Mouse (Mus musculus): Measurements from ENCODE around the gene Ugt1a6b. TPM values are rescaled to one million over a fixed set of nuclear protein-coding genes. Genes with fewer than 3 reads are reported as not detected.
"Not testable (repeated sequence)": the region's sequence is repeated elsewhere in the genome, so short reads cannot be mapped to it uniquely, and the experiment has no call there.

Gene Ugt1a6b
- polyA plus RNA-seq, 1 experiment from 2014 or later: 0.70 TPM

DNA sequence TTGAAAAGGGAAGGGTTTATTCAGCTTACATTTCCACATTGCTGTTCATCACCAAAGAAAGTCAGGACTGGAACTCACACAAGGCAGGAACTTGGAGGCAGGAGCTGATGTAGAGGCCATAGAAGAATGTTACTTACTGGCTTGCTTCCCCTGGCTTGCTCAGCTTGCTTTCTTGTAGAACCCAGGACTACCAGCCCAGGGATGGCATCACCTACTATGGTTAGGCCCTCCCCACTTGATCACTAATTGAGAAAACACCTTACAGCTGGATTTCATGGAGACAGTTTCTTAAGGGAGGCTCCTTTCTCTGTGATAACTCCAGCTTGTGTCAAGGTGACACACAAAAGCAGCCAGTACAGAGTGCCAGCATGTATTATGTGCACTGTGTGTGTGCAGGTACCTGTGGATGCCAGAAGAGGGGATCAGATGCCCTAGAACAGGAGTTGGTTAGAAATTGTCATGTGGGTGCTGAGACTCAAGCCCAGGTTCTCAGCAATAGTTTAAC is 120.0 kb downstream of the Ugt1a6b start:
- not testable (repeated sequence) for H3K4me1 ChIP-seq; ATAC-seq (replicated peaks); H3K36me3 ChIP-seq (replicated peaks); H3K4me3 ChIP-seq; H3K27ac ChIP-seq; H3K4me2 ChIP-seq; H3K27me3 ChIP-seq (replicated peaks); H3K9ac ChIP-seq
- H3K9me3 ChIP-seq: peaks cover 33% of the 10 kb centered on the region

- H3K4me3 ChIP-seq: no peak overlapping the region
- no peaks in the 10 kb centered on the region for H3K4me1 ChIP-seq
- no peak overlapping the region for H3K4me2 ChIP-seq
- H3K9ac ChIP-seq: no peak overlapping the region
- peaks cover 38% of the 10 kb centered on the region for H3K9me3 ChIP-seq
- ATAC-seq (replicated peaks): no peak
- no peak overlapping the region for H3K27ac ChIP-seq
- 49% methylated on average over 1 of the region's 1 CpGs for WGBS
- no peaks in the 10 kb centered on the region for H3K27me3 ChIP-seq (replicated peaks)
- no peaks in the 10 kb centered on the region for H3K36me3 ChIP-seq (replicated peaks)
Measured at GRCm38 (mm10) chr1:88223591-88223990, 120.5 kb downstream of the Ugt1a6b start.

DNA sequence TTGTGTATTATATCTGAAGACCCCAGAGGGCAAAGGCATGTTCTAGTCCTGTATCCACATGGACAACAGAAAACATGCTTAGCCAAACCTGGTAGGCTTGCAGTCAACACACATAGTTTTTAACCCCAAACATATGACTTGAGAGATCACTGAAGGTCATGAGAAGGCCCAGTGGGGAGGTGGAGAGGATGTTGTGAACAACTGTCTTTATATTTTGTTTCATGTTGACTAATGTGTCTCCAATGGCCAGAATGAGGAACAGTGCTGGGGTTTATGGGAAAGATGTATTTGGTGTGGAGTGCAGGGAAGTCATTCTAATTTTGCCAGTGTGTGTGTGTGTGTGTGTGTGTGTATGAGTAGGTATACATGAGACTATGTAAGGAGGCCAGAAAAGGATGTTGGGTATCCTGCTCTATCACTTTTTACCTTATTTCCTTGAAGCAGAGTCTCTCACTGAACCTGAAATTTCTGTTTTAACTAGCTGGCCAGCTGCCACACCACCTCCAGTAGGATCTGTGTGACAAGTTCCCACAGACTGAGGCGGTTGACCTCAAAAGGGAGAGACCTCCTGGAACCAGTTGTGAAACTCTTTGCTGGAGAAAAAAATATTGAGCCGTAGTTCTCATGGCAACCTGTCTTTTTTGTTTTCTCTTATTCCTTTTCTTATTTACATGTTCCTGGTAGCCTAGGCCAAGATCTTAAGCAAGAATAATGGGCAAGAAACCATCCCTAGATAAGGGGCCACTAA is 121.2 kb downstream of the Ugt1a6b start:
- Histone ChIP-seq H3K27ac (no peak overlapping the region), H3K9me3 (peaks cover 44% of the 10 kb centered on the region), H3K4me1 (no peaks in the 10 kb centered on the region), H3K4me3 (no peak overlapping the region), H3K4me2 (no peak overlapping the region), H3K27me3 (replicated peaks) (no peaks in the 10 kb centered on the region), H3K36me3 (replicated peaks) (no peaks in the 10 kb centered on the region), H3K9ac (no peak overlapping the region)
- 76% methylated on average over 2 of the region's 2 CpGs for WGBS
- no peak for ATAC-seq (replicated peaks)

DNA sequence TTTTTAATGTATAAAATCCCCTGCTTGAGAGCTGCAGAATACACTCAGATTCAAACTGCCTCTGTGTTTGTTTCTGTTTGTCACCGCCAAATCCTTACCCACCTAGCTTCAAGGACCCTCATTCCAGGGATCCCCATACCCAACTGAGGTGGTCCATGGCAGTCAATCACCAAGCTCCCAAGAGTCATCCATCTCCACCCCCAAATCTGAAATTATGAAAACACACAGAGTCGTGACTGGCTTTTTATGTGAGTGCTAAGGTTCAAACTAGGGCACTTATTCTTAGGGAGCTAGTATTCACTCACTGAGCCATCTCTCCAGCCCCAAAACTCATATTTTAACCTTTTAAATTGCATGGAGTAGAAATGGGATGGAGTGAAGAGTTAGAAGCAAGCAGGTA is 122.2 kb downstream of the Ugt1a6b start:
- 42% methylated on average over 2 of the region's 2 CpGs for WGBS
- H3K4me1 ChIP-seq; H3K27ac ChIP-seq; H3K4me3 ChIP-seq; H3K36me3 ChIP-seq (replicated peaks); H3K4me2 ChIP-seq; ATAC-seq (replicated peaks); H3K27me3 ChIP-seq (replicated peaks); H3K9ac ChIP-seq: not testable (repeated sequence)
- H3K9me3 ChIP-seq: peaks cover 55% of the 10 kb centered on the region

GRCm38 (mm10) chr1:88225741-88226140 is 122.7 kb downstream of the Ugt1a6b start:
- no peak overlapping the region for H3K9ac ChIP-seq
- peaks cover 59% of the 10 kb centered on the region for H3K9me3 ChIP-seq
- no peaks in the 10 kb centered on the region for H3K36me3 ChIP-seq (replicated peaks)
- no peaks in the 10 kb centered on the region for H3K4me1 ChIP-seq
- no peak overlapping the region for H3K27ac ChIP-seq
- no peak overlapping the region for H3K4me2 ChIP-seq
- no peak for ATAC-seq (replicated peaks)
- no peak overlapping the region for H3K4me3 ChIP-seq
- no peaks in the 10 kb centered on the region for H3K27me3 ChIP-seq (replicated peaks)

- Histone ChIP-seq H3K4me1 (no peaks in the 10 kb centered on the region), H3K27ac (no peak within 1 kb of the TSS), H3K27me3 (replicated peaks) (no peaks in the 10 kb centered on the region), H3K9ac (no peak within 1 kb of the TSS), H3K36me3 (replicated peaks) (no peaks in the 10 kb centered on the region), H3K4me3 (no peak within 1 kb of the TSS), H3K4me2 (no peak within 1 kb of the TSS), H3K9me3 (peaks cover 69% of the 10 kb centered on the region)
- no peak for ATAC-seq (replicated peaks)
- 54% methylated on average over 5 of the region's 5 CpGs for WGBS
Measured at GRCm38 (mm10) chr1:88226670-88227379, 123.8 kb downstream of the Ugt1a6b start, which contains the start of gene Mroh2a. Gene Mroh2a (plus strand): TSS chr1:88226986.

GRCm38 (mm10) chr1:88227482-88227881 is 124.4 kb downstream of the Ugt1a6b start:
- Histone ChIP-seq H3K9me3 (peaks cover 72% of the 10 kb centered on the region), H3K27ac (no peak overlapping the region), H3K36me3 (replicated peaks) (no peaks in the 10 kb centered on the region), H3K9ac (no peak overlapping the region), H3K4me3 (no peak overlapping the region), H3K27me3 (replicated peaks) (no peaks in the 10 kb centered on the region), H3K4me2 (no peak overlapping the region), H3K4me1 (no peaks in the 10 kb centered on the region)
- no peak for ATAC-seq (replicated peaks)
- WGBS: 58% methylated on average over 2 of the region's 2 CpGs

- H3K9ac ChIP-seq: no peak overlapping the region
- H3K27ac ChIP-seq: no peak overlapping the region
- peaks cover 78% of the 10 kb centered on the region for H3K9me3 ChIP-seq
- H3K4me2 ChIP-seq: no peak overlapping the region
- no peaks in the 10 kb centered on the region for H3K36me3 ChIP-seq (replicated peaks)
- no peak for ATAC-seq (replicated peaks)
- WGBS: 71% methylated on average over 7 of the region's 7 CpGs
- H3K4me3 ChIP-seq: no peak overlapping the region
- no peaks in the 10 kb centered on the region for H3K4me1 ChIP-seq
- H3K27me3 ChIP-seq (replicated peaks): no peaks in the 10 kb centered on the region
Measured at GRCm38 (mm10) chr1:88228121-88228520, 125.1 kb downstream of the Ugt1a6b start.

DNA sequence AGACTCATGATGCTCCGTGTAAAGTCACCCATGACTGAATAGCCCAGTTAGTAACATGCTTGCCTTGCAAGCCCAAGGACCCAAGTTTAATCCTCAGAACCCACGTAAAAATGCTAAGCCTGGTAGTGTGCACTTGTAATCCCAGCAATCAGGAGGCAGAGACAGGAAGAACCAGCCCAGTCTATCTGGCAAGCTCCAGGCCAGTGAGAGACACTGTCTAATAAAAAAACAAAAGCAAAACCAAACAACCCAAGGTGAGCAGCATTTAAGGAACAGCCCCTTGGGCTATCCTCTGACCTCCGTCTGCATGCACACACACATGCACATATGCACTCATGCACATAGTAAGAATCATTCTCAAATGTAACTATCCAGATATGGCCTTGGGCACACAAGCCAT is 126.5 kb downstream of the Ugt1a6b start:
- no peak for ATAC-seq (replicated peaks)
- WGBS: 79% methylated on average over 3 of the region's 3 CpGs
- no peaks in the 10 kb centered on the region for H3K27me3 ChIP-seq (replicated peaks)
- no peak overlapping the region for H3K9ac ChIP-seq
- no peaks in the 10 kb centered on the region for H3K4me1 ChIP-seq
- no peak overlapping the region for H3K4me3 ChIP-seq
- no peak overlapping the region for H3K27ac ChIP-seq
- H3K4me2 ChIP-seq: no peak overlapping the region
- peaks cover 91% of the 10 kb centered on the region for H3K9me3 ChIP-seq
- no peaks in the 10 kb centered on the region for H3K36me3 ChIP-seq (replicated peaks)

- WGBS: 84% methylated on average over 5 of the region's 5 CpGs
- Histone ChIP-seq H3K4me2 (no peak overlapping the region), H3K36me3 (replicated peaks) (no peaks in the 10 kb centered on the region), H3K27me3 (replicated peaks) (no peaks in the 10 kb centered on the region), H3K4me3 (no peak overlapping the region), H3K27ac (no peak overlapping the region), H3K9ac (no peak overlapping the region), H3K9me3 (peaks cover 95% of the 10 kb centered on the region), H3K4me1 (no peaks in the 10 kb centered on the region)
- 0 out of 2 replicates have a peak, but pooled peaks have one; percentile 12 for ATAC-seq (replicated peaks)
Measured at GRCm38 (mm10) chr1:88229986-88230385, 126.9 kb downstream of the Ugt1a6b start.

- ATAC-seq (replicated peaks): no peak
- no peaks in the 10 kb centered on the region for H3K4me1 ChIP-seq
- H3K4me2 ChIP-seq: no peak overlapping the region
- H3K27me3 ChIP-seq (replicated peaks): no peaks in the 10 kb centered on the region
- no peak overlapping the region for H3K4me3 ChIP-seq
- peaks cover 98% of the 10 kb centered on the region for H3K9me3 ChIP-seq
- H3K27ac ChIP-seq: no peak overlapping the region
- H3K9ac ChIP-seq: no peak overlapping the region
- 74% methylated on average over 7 of the region's 7 CpGs for WGBS
- no peaks in the 10 kb centered on the region for H3K36me3 ChIP-seq (replicated peaks)
Measured at GRCm38 (mm10) chr1:88230421-88230820, 127.4 kb downstream of the Ugt1a6b start.

DNA sequence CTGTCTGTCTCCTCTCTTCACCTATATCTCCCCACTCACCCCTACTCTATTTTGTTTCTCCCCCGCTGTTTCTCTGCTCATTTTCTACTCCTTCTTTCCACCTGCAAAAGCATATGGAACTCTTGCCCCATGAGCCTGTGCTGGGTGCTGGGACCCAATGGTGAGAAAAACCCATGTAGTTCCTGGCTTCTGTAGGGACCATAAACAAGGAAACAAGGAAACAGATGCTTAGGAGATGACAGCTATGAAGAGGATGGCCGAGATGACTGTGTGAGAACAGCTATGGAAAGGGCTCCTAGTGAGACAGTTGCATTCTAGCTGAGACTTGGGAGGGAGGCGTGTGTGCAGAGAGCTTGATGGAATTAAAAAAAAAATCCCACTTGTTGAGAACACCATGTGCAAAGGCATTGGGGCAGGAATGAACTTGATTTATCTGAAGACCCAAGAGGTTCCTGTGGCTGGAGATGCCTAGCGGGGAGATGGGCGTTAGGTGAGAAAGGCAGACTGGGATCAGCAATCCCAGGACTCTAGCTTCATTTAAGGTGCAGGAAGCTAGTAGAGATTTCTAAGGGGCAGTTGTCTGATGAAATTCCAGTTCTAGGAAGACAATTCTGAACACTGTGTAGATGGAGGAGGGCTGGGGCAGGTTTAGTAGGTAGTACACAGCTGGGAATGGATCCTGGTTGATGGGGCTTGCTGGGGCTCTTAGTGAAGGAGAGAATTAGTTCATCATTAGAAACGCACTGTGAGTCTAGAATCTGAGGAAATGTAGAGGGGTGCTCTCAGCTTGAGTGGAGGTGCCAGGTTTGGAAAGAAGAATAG is 128.1 kb downstream of the Ugt1a6b start:
- H3K4me3 ChIP-seq: no peak overlapping the region
- H3K27me3 ChIP-seq (replicated peaks): no peaks in the 10 kb centered on the region
- no peak overlapping the region for H3K9ac ChIP-seq
- H3K36me3 ChIP-seq (replicated peaks): no peaks in the 10 kb centered on the region
- WGBS: 75% methylated on average over 6 of the region's 6 CpGs
- H3K4me1 ChIP-seq: no peaks in the 10 kb centered on the region
- peaks cover 97% of the 10 kb centered on the region for H3K9me3 ChIP-seq
- H3K27ac ChIP-seq: no peak overlapping the region
- H3K4me2 ChIP-seq: no peak overlapping the region
- no peak for ATAC-seq (replicated peaks)
